Mouse (Mus musculus) testis, adult 2 months (tissue): ENCODE results near the gene Jakmip3. TPM values are rescaled to one million over a fixed set of nuclear protein-coding genes. Genes with fewer than 3 reads are reported as not detected.

Source experiments
- H3K27ac ChIP-seq: fragments of 200-500 bp; 2 replicates; pipeline ENCODE4 v1.5.1; 2012; ENCODE audit warnings: low read depth, low read length; ENCODE audit not compliant: control insufficient read depth, insufficient read depth
- H3K27me3 ChIP-seq: fragments of 200-500 bp; 2 replicates; pipeline ENCODE4 v1.6.1; 2012; ENCODE audit warnings: mild to moderate bottlenecking, low read length, moderate library complexity; ENCODE audit not compliant: control insufficient read depth, insufficient read depth
- H3K36me3 ChIP-seq: fragments of 200-500 bp; 2 replicates; pipeline ENCODE4 v1.6.1; 2012; ENCODE audit warnings: mild to moderate bottlenecking, low read length; ENCODE audit not compliant: control insufficient read depth, insufficient read depth
- H3K4me1 ChIP-seq: fragments of 200-500 bp; 2 replicates; pipeline ENCODE4 v1.6.1; 2012; ENCODE audit warnings: low read length; ENCODE audit not compliant: control insufficient read depth, insufficient read depth
- H3K4me3 ChIP-seq: fragments of 200-500 bp; 2 replicates; pipeline ENCODE4 v1.5.1; 2012; ENCODE audit warnings: low read depth, mild to moderate bottlenecking, low read length, moderate library complexity, mixed read lengths; ENCODE audit not compliant: control insufficient read depth
- CTCF ChIP-seq: fragments of 200-500 bp; IDR thresholded peaks from 2 replicates; pipeline ENCODE4 v1.5.1; 2012; ENCODE audit warnings: low read depth, mild to moderate bottlenecking, inconsistent platforms, low read length, moderate library complexity; ENCODE audit not compliant: control insufficient read depth, insufficient read depth, insufficient replicate concordance
- POLR2A ChIP-seq: fragments of 200-500 bp; IDR thresholded peaks from 2 replicates; pipeline ENCODE4 v1.6.1; 2012; ENCODE audit warnings: low read depth, mild to moderate bottlenecking, inconsistent platforms, low read length, moderate library complexity; ENCODE audit not compliant: control insufficient read depth
- polyA plus RNA-seq: library from polyadenylated mRNA; depleted of rRNA; stranded (reverse); fragments of >200 nt; gene quantifications from 2 replicates; pipeline ENCODE4 v1.2.3, GENCODE M21; 2012

The Jakmip3 gene
- polyA plus RNA-seq, 1 experiment, result 3.6 TPM

DNA sequence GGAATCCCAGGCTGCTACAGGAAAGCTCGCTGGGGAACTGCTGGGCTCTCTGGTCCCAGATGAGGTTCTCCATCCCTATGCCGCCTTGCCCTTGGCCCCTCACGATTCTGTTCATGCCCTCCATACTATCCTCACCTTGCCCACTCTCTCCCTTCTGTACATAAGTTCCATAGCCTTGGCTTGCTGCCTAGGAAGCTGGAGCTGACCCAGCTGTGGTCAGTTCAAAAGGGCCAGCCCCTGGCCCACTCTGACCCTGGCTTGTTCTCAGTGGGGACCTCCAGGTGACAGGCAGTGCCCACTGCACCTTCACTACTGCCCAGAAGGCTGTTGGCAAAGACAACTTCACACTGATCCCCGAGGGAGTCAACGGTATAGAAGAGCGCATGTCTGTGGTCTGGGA lies 155.9 kb downstream of the Jakmip3 start:
- Histone ChIP-seq H3K27me3 (no peaks in the 10 kb centered on the region), H3K4me1 (no peaks in the 10 kb centered on the region), H3K4me3 (no peak overlapping the region), H3K36me3 (no peaks in the 10 kb centered on the region), H3K27ac (no peak overlapping the region)
- TF ChIP-seq POLR2A (no peak), CTCF (no peak)

DNA sequence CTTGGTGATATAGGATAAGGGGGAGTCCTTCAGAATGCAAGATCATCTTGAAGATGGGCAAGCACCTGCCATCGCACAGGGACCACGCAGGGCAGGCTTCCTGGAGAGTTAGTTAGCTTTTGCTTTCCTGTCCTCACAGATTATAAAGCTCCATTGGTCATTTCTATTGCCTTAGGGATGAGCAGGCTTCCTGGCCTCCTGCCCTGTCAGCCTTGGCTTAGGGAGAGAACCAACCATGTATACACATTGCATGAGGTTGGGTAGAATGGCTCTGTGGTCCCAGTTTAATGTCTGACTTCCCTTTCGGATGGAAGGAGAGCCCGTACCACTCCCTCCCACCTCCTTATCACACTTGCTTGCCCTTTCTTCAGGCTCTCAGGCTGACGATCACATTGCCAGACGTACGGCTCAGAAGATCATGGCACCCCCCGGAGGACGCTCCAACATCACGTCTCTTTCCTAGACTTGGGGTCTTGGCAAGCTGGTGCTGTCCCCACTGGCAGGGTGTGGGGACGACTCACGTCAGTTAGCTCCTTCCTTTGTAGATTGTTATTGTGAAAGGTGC lies 160.1 kb downstream of the Jakmip3 start:
- no peak overlapping the region for H3K4me3 ChIP-seq
- no peaks in the 10 kb centered on the region for H3K36me3 ChIP-seq

DNA sequence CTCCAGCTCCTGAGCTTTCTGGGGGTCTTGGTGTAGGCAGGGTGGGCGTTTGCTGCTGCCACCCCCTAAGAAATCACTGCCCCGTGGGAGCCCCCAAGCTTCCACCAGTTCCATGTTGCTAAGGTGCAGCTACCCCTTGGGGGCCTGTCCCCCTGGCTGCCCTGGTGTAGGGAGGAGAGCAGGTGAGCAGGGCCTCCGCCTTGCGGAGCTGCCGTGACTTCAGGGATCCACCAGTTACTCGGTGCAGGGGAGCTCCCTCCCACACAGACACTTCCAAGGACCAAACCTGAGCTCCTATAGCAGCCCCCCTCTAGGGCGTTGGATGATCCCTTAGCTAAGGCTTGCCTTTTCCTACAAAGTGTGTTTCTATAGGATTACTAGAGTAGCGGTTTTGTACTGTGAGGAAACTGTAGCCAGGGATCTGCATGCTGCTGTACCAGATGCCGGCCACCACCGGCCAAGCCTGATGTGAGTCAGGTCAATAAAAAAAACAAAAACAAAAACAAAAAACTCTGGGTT lies 160.8 kb downstream of the Jakmip3 start:
- no peak overlapping the region for H3K27ac ChIP-seq
- no peaks in the 10 kb centered on the region for H3K27me3 ChIP-seq
- no peak overlapping the region for H3K4me3 ChIP-seq
- H3K36me3 ChIP-seq, result no peaks in the 10 kb centered on the region
- TF ChIP-seq CTCF, result no peak
- no peak for TF ChIP-seq POLR2A
- H3K4me1 ChIP-seq, result peaks cover 4% of the 10 kb centered on the region

More for the DNA sequence above, 160.1 kb downstream of the Jakmip3 start:
- no peaks in the 10 kb centered on the region for H3K4me1 ChIP-seq
- no peaks in the 10 kb centered on the region for H3K27me3 ChIP-seq
- H3K27ac ChIP-seq, result no peak overlapping the region
- no peak for TF ChIP-seq CTCF
- no peak for TF ChIP-seq POLR2A

DNA sequence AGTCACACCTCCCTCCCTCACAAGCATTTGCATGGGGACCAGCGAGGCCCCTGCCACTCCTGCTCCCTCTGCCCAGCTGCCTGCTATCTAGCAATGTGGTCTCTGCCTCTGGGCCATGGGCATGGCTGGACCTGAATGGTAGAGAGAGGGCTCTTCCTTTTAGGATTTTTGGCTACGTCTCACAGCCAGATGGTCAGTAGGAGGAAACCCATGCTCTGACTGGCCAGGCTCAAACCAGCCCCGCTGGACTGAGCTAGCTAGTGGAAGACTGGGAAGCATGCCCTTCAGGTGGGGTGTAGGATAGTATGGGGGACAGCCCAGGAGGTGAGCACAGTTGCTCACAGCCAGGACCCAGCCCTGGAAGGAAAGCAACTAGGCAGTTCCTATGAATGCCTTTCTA lies 161.3 kb downstream of the Jakmip3 start:
- no peaks in the 10 kb centered on the region for H3K36me3 ChIP-seq
- TF ChIP-seq CTCF (no peak), POLR2A (no peak)
- no peak overlapping the region for H3K27ac ChIP-seq
- H3K27me3 ChIP-seq, result no peaks in the 10 kb centered on the region
- H3K4me1 ChIP-seq, result peaks cover 4% of the 10 kb centered on the region
- no peak overlapping the region for H3K4me3 ChIP-seq

DNA sequence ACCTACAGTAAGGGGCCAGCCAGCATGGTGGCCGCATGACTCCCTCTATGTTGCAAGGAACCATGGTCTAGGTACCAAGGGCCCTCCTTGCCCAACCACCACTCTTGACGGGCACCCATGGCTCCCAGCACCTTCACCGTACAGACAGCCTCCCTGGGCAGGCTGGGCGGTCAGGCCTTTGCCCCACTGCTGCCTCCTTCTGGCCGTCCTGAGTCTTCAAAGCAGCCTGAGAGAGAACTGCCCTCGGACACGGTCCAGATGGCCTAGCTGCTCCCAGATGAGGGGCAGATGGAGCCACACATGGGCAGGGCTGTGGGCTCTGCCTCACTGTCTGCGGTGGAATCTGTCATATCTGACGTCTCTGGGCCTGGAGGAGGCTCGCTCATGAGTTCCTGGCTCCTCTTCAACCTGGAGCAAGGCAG lies 163.4 kb downstream of the Jakmip3 start:
- TF ChIP-seq POLR2A (no peak), CTCF (peak; percentile 26; the same call in 1 of the 2 replicates)
- H3K4me3 ChIP-seq, result no peak overlapping the region
- H3K36me3 ChIP-seq, result no peaks in the 10 kb centered on the region
- no peaks in the 10 kb centered on the region for H3K27me3 ChIP-seq
- H3K4me1 ChIP-seq, result peaks cover 4% of the 10 kb centered on the region
- H3K27ac ChIP-seq, result no peak overlapping the region

DNA sequence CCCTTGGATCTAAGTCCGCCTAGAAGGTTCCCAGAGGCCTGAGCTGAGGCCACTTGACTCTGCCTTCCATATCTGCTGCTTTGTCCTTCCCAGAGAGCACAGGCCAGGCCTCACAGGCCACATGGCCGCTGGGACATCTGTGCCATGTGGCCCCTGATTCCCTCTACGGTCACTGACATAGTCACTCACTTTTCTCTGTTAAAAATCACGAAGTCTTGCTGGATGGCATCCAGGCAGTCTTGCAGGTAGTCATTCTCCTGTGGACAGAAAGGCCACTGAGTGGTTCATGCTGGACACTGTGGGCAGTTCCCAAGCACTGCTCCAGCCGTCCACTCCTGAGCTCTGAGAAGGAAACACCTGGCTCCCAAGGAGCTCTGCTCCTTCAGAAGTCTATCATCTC lies 164.5 kb downstream of the Jakmip3 start:
- Histone ChIP-seq H3K4me3 (no peak overlapping the region), H3K4me1 (peaks cover 4% of the 10 kb centered on the region), H3K27ac (no peak overlapping the region), H3K27me3 (no peaks in the 10 kb centered on the region), H3K36me3 (no peaks in the 10 kb centered on the region)
- TF ChIP-seq POLR2A (no peak), CTCF (no peak)

DNA sequence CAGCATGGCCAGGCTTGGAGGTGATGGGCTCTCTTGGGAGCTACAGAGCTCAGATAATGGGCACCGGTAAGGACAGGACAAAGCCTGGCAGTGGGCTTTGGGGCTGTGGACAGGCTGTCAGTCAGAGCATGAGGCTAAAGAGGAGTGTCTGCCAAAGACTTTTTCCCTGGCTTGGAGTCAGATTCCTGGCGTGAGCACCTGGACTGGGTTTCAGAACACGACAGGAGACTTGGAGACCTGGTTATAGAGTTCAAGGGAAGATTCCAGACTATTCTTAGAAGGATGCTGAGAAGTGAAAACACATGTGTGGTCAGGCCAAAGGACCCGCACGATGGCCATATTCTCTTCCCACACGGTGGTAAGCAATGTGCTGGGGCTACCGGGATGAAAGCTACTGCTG lies 165.2 kb downstream of the Jakmip3 start:
- H3K36me3 ChIP-seq, result no peaks in the 10 kb centered on the region
- no peak overlapping the region for H3K27ac ChIP-seq
- no peak for TF ChIP-seq CTCF
- TF ChIP-seq POLR2A, result no peak
- H3K27me3 ChIP-seq, result no peaks in the 10 kb centered on the region
- no peak overlapping the region for H3K4me3 ChIP-seq
- peaks cover 4% of the 10 kb centered on the region for H3K4me1 ChIP-seq
